Mouse (Mus musculus) spleen, embryonic (tissue): ENCODE results near the gene Gm14496.
"Not testable (repeated sequence)": the region's sequence is repeated elsewhere in the genome, so short reads cannot be mapped to it uniquely, and the experiment has no call there.

Source experiments
- CTCF ChIA-PET: fragments of 350-600 bp; sonication (Branson Sonifier 250); formaldehyde crosslinking; loops from one replicate; lab custom pipeline; 2022; lab: Charles Lee

Gene Gm14496

GRCm38 (mm10) chr2:181990829-181991228 lies at the start of gene Gm14496:
Gene Gm14496 (plus strand): TSS chr2:181991129.
- CTCF ChIA-PET: no interaction called here

GRCm38 (mm10) chr2:181952747-181953680 lies 37.9 kb upstream of the Gm14496 start:
- CTCF ChIA-PET: not testable (repeated sequence)

DNA sequence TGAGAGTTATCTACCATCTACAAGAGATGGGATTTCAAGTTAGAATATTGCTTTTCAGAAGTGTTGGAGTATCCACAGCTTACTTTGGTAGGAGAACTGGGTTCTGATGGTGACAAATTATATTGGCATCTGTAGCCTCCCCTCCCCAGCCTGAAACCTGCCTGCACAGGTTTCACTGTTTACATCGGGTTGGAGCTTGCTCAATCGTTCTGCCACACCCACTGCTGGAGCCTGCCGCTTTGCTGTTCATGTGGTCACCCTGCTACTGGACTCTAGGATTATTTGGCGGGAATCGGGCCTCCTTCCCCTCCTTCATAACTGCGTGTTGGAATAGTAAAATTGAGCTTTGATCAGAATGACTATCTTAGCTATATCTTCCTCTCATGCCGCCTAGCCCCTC lies 22.5 kb upstream of the Gm14496 start:
- CTCF ChIA-PET: no interaction called here

DNA sequence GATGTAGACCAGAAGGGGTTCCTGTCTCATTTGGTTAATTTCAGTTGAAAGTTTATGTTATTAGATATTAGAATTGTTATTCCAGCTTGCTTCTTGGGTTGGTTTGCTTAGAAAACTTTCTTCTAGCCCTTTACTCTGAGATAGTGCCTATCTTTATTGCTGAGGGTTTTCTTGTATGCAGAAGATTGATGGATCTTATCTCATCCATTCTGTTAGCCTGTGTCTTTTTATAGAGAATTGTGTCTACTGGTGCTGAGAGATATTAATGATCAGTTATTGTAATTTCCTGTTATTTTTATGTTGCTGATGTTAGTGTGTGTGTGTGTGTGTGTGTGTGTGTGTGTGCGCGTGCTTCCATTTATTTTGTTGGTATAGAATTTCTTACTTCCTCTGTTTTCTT lies 21.7 kb upstream of the Gm14496 start:
- CTCF ChIA-PET: no interaction called here

GRCm38 (mm10) chr2:181981969-181982368 lies 9.0 kb upstream of the Gm14496 start:
- CTCF ChIA-PET: not testable (repeated sequence)
